Mouse (Mus musculus) spleen, postnatal 4 days (tissue): ENCODE results near the gene Aldh16a1.
"Not testable (repeated sequence)": the region's sequence is repeated elsewhere in the genome, so short reads cannot be mapped to it uniquely, and the experiment has no call there.

Experiments
- DNase-seq, 2 experiments: peaks; one replicate each; pipeline ENCODE4 v3.0.0; 2022; ENCODE audit warnings: low spot score in 2 of 2

Aldh16a1 gene

GRCm38 (mm10) chr7:45179469-45179868 lies 25.1 kb upstream of the Aldh16a1 start, which contains the start of gene Gfy:
Gfy (minus strand) TSS chr7:45179569.
- DNase-seq = no peak

DNA sequence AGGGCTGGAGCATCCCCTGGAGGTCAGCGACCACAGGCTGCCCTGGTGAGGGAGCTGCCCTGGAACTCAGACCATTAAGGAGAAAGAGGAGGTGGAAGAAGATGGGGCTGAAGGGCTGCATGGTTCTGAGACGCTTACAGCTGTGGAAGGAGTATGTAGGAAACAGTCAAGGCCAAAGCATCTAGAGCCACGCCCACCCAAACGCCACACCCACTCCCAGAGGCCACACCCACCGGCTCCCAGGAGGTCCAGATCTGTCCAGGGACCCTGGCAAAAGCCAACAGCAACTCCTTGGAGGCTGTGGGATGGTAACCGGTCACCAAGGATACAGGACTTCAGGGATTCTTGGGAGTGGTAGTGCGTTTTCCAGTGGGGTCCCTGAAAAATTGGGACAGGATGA lies 24.2 kb upstream of the Aldh16a1 start:
- DNase-seq = no peak

DNA sequence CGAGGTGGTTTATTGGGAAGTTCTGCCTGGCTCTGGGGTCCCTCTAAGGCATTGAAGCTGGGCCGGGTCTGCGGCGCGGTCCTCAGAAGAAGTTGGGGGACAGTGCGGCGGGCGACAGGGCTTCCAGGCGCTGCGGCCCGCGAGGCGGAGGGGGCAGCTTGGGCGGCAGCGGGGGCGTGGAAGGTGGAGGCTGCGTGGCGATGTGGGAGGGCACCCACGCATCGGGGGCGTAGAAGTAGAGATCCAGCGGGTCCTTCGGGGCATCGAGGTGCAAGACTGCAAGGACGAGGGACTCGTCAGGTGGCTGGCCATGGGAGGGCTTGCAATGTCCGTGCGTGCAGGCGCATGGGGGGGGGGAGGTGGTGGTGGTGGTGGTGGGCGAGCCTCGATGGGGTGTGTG lies 22.0 kb upstream of the Aldh16a1 start:
- no peak for DNase-seq

- no peak for DNase-seq
Observed at GRCm38 (mm10) chr7:45175929-45176328, 21.5 kb upstream of the Aldh16a1 start.

GRCm38 (mm10) chr7:45175398-45175797 lies 21.0 kb upstream of the Aldh16a1 start:
- DNase-seq = no peak

DNA sequence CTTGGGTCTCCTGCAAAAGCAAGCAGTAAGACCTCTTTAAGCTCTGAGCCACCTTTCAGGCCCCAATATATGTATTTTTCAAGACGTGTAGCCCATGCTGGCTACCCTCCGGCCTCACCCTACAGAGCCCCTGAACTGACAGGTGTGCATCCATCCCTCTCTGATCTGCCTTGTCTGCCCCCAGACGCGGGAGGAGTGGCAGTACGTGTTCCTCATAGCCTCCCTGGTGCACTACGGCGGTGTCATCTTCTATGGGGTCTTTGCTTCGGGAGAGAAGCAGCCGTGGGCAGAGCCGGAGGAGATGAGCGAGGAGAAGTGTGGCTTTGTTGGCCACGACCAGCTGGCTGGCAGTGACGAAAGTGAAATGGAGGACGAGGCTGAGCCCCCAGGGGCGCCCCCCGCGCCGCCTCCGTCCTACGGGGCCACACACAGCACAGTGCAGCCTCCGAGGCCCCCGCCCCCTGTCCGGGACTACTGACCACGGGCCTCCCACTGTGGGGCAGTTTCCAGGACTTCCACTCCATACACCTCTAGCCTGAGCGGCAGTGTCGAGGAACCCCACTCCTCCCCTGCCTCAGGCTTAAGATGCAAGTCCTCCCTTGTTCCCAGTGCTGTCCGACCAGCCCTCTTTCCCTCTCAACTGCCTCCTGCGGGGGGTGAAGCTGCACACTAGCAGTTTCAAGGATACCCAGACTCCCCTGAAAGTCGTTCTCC lies 20.3 kb upstream of the Aldh16a1 start:
- DNase-seq = no peak

DNA sequence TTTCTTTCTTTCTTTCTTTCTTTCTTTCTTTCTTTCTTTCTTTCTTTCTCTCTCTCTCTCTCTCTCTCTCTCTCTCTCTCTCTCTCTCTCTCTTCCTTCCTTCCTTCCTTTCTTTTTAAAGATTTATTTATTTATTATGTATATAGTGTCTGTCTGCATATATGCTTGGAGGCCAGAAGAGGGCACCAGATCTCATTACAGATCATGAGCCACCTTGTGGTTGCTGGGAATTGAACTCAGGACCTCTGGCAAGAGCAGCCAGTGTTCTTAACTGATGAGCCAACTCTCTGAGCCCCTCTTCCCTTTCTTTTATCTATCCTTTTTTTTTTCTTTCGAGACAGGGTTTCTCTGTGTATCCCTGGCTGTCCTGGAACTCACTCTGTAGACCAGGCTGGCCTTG lies 19.4 kb upstream of the Aldh16a1 start:
- DNase-seq = not testable (repeated sequence)

DNA sequence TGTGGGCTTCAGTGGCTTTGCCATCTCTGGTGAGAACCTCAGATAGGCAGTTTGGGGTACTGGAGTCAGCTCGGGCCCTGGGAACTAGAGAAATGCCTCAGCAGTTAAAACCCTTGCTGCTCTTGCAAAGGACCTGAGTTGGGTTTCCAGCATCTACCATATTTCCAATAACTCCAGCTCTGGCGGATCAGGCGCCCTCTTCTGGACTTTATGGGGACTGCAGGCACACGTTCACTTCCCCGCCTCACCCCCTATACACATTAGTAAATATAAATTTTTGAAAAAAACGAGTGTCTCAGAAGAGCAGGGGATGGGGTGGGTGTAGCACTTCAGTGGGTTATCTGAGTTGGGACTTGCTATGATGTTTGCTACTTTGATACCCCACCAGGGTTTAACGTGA lies 18.6 kb upstream of the Aldh16a1 start:
- peak; percentile 38 to 82 for DNase-seq

GRCm38 (mm10) chr7:45169495-45169894 lies 15.1 kb upstream of the Aldh16a1 start:
- no peak for DNase-seq

GRCm38 (mm10) chr7:45168656-45169055 lies 14.3 kb upstream of the Aldh16a1 start:
- no peak for DNase-seq

GRCm38 (mm10) chr7:45167761-45168445 lies 13.5 kb upstream of the Aldh16a1 start:
- DNase-seq = no peak

DNA sequence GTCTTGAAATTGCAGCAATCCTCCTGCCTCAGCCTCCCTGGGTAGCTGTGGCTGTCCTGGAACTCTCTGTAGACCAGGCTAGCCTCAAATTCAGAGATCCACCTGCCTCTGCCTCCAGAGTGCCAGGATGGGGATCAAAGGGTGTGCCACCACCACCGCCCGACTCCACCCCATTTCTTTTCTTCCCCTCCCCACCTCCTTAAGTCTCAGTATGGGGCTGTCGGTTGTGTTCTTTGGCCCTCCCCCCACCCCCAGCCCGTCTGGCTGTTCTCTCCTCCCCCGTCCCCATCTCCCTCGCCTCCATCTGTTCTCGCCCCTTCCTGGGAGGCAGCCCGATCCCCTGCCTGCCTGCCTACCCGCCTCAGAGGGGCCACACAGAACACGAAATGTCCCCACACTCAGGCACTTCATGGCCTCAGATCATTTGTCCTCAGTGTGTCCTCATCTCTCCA lies 12.6 kb upstream of the Aldh16a1 start:
- no peak for DNase-seq

- no peak for DNase-seq
Observed at GRCm38 (mm10) chr7:45165701-45166100, 11.3 kb upstream of the Aldh16a1 start.

DNA sequence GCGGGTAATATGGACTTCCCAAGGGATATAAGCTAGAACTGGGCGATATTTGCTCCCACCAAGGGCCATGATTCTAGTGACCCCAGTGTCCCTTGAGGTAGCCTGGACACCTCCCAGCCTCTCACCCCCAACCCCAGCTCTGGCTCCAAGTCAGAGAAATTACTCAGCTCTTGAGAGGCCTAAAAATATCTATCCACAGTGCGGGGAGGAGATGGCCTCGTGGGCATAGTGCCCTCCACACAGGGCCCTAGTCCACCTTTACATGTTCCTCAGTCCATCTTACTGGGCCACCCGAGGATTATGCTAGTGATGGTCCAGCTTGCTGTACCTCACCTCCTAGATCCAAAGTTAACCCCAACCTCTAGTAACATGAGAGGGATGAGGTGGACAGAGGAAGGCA lies 10.4 kb upstream of the Aldh16a1 start:
- DNase-seq = no peak

- no peak for DNase-seq
Observed at GRCm38 (mm10) chr7:45163735-45164490, 9.5 kb upstream of the Aldh16a1 start, which contains the start of gene Slc17a7. Slc17a7 (plus strand) TSS chr7:45163949.

DNA sequence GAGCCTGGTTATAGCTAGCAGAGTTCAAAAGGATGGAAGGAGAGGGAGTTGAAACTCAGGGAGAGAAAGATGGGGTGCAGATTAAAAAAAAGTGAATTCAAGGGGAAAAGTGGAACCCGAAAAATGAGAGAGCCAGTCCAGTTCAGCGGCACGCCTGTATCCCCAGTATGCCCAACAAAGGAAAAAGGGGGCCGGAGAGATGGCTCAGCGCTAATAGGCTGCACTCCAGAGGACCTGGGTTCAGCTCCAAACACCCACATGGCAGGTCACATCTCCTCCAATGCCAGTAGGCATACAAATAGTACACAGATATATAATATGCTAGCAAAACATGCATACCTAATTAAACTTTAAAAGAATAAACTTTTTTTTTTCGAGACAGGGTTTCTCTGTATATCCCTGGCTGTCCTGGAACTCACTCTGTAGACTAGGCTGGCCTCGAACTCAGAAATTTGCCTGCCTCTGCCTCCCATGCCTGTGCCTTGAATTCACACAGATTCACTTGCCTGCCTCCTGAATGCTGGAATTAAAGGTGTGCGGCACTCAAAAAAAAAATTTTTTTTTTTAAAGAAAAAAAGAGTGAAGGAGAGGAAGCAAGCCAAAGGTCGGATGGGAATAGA lies 8.7 kb upstream of the Aldh16a1 start:
- DNase-seq = no peak

DNA sequence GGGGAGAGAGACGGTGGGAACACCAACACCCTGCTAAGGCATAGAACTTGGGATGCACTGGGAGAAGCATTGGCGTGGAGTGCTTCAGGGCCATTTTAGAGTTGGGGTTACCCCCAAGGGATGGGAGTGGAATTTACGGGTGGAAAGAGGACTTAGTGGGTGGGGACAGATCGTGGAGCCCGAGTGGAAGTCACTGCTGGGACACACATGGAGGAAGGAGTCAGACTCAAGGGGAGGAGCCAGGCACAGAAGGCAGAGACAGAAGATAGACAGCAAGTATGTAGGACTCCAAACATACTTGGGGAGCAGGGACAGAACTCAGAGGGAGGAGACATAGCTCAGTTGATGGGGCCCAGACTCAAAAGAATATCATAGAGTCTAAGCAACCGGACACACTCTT lies 8.2 kb upstream of the Aldh16a1 start:
- DNase-seq = no peak

- peak; percentile 84 to 95 for DNase-seq
Observed at GRCm38 (mm10) chr7:45161612-45162473, 7.5 kb upstream of the Aldh16a1 start.

DNA sequence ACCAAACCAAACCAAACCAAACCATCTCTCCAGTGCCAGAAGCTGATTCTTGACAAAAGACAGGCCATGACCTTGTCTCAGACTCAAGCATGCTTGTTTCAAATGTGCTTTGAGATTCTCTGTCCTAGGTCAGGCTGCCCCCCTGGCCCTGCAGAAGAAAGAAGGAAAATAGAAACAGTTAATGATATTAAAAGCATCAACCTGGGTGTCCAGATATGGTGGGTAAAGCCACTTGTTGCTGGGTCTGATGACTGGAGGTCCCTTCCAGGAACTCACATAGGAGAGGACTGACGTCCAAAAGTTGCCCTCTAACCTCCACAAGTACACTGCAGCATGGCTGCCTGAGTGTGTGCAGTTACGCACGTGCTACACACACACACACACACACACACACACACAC lies 6.5 kb upstream of the Aldh16a1 start:
- no peak for DNase-seq

DNA sequence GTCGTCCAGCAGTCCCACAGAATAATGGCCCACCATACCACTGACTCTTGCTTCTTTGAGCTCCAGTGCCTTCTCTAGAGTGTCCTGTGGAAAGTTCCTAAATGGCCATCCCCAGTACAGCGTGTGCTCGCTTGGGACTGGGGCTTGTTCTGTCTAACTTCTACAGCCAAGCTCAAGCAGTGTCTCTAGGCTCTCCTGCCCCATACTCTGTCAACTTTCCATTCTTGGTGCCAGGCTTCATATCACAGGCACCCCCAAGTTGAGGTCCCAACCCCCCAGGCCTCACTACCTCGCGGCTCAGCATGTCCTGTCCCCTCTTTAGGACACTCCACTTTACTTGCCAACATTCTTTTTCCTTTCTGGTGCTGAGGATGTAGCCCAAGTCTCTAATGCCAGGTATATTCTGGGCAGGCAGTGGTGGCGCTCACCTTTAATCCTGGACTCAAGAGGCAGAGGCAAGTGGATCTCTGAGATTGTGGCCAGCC lies 6.0 kb upstream of the Aldh16a1 start:
- DNase-seq = no peak

GRCm38 (mm10) chr7:45158991-45159390 lies 4.6 kb upstream of the Aldh16a1 start:
- no peak for DNase-seq
